Mouse (Mus musculus) cerebellum, adult 2 months (tissue): ENCODE results near the gene Bud23.

ENCODE experiments used
- CTCF ChIP-seq: fragments of 200-500 bp; IDR thresholded peaks from 2 replicates; pipeline ENCODE4 v1.5.1; 2011; ENCODE audit warnings: low read depth, mild to moderate bottlenecking, control low read depth, low read length, moderate library complexity, borderline replicate concordance; ENCODE audit not compliant: insufficient read depth
- POLR2A ChIP-seq: fragments of 200-500 bp; IDR thresholded peaks from 2 replicates; pipeline ENCODE4 v1.6.1; 2011; ENCODE audit warnings: low read length, control low read depth, borderline replicate concordance; ENCODE audit not compliant: insufficient read depth

- no peak for TF ChIP-seq CTCF
- no peak for TF ChIP-seq POLR2A
Measured at GRCm38 (mm10) chr5:135034593-135034992, 30.2 kb downstream of the Bud23 start.
